Mouse (Mus musculus): ENCODE data around the gene B3gnt5.
"Not testable (repeated sequence)": the region's sequence is repeated elsewhere in the genome, so short reads cannot be mapped to it uniquely, and the experiment has no call there.

The B3gnt5 gene

DNA sequence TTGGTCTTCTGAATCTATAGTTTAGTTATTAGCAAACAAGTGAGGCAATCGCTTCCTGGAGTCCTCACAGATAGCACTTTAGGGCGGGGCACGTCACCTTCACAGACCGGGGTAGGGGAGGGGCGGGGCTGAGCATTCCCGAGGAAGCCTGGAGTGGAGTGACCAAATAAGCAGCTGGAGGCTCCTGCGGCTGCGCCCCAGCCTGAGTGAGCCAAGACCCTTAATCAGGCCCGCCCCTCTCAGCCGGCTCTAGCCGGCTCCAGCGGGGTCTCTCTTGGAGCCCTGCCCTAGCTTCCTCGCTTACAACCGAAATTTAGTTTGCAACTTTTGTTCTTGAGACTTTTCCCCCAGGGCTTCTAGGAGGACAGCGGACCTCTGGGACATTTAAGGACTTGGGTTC lies at the start of gene B3gnt5:
B3gnt5 (plus strand) TSS at position 135 of the 400 bp plus-strand sequence.
- no peak for DNase-seq (ENCODE audit: low read depth)

DNA sequence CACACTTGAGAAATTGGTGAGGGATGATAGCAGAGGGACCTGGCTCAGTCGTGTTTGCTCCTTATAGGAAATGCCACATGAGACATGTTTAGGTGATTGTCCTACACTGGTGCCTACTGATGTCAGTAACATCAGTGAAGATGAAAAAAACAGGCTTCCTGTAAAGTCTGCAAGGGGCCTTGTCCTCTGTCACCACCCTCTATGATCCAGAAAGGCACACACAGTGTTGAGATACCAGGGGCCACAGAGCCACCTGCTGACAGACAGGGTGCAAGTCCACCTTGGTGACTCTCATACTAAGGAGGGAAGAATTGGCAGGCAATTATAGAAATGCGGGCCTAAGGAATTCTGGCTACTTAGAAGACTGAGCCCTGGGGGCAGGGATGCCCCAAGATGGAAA lies 39.0 kb upstream of the B3gnt5 start:
- DNase-seq (ENCODE audit: low read depth) = no peak

DNA sequence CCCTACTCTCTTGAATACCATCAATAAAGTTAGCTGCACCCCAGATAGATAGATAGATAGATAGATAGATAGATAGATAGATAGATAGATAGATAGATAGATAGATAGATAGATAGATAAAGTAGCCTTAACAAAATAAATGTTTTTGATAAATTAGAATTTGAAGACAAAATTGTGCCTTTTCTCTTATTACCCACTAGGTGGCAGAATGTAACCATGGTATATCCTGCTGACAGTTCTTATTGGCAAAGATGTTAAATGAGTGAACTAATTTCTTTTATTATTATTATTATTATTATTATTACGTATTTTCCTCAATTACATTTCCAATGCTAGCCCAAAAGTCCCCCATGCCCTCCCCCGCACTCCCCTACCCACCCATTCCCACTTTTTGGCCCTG lies 35.9 kb upstream of the B3gnt5 start:
- not testable (repeated sequence) for DNase-seq (ENCODE audit: low read depth)

DNA sequence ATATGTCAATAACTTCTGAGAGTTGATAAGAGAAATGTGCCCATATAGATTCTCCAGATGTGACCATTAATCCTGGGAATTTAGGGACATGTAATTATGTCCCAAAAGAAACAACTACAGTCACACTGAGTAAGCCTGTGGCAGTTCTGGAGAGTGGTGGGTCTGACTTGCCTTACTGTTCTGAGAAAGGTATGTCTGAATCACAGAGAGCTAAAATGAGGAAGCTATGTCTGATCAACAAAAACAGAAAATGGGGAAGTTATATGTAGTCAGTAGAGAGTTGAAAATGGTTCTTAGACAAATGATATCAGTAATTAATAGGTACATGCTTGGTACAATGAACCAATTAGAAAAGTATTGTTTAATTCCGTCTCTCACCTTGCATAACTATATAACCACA lies 27.1 kb upstream of the B3gnt5 start:
- no peak for DNase-seq (ENCODE audit: low read depth)

DNA sequence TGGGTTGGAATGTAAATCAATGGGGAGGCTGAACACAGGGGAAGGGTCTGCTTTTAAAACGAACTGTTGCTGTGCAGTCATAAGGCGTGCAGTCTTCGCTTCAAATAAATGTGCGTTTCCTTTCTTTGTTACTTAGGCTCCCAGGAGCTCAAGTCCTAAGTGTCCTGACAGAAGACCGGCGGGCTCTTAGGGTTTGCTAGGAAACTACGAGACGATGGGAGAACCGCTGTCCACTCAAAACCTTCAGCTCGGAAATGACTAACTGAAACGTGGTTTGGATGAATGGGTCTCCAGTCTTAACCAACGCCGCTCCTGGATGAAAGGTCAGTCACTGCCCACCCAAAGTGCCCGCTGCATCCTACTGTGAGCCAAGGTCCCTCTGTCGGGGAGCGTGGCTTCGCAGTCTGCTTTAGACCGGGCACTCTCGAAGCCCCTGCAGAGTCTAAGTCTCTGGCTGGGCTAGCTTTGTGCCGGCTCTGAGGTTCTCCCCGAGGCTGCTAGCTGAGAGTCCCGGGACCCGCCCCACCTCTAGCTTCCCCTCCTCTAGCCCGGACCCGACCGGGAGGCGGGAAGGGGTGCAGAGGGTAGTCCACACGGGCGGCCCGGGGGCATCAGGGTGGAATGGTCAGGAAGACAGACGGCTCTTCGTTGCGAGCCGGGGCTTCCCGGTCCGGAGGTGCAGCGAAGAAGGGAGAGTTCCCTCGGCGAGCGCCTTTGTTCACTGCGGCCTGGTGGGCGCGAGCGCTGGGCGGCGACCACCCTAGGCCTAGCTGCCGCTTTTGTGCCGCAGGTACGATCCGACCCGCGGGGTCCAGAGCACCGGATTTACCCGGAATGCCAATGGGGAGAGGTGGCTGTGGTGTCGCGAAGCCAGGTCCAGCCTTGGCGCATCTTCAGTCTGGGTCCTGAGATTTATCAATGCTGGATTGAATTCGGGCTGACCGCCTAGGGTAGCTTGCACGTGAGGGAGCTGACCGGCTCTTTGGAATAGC lies 793 bp downstream of the B3gnt5 start:
- DNase-seq (ENCODE audit: low read depth) = no peak

DNA sequence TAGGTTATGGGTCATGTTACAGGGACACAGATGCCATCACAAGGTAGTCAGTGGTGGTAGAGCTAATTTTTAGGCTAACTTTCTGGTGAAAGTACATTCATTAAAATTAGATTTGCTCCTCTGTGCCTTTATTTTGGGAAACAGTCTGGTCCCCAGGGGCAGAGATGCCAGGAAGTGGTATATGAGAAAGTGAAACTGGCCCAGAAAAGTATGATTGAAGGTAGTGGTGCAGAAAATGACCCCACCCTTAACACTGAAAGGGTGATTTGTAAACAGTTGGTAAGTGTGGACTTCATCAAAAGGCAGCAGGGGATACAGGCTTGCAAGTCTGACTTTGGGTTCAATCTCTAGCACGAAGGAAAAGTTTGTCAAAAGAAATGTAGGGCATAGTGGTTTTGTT lies 1.7 kb downstream of the B3gnt5 start:
- DNase-seq (ENCODE audit: low read depth) = no peak

DNA sequence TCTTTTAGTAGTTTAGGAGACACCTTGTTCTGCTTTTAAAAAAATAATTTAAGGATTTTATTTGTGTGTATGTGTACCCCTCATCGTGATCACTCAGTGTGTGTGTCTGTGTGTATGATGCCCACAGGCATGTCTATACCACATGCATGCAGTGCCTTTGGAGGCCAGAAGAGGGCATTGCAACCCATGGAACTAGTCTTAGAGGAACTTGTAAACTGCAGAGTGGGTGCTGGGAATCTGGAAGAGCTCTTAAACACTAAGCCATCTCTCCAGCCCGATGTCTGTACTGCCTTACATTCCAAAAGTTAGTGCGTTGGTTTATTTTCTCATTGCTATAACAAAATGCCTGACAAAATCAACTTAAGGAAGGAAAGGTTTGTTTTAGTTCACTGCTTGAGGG lies 6.1 kb downstream of the B3gnt5 start:
- no peak for DNase-seq (ENCODE audit: low read depth)

DNA sequence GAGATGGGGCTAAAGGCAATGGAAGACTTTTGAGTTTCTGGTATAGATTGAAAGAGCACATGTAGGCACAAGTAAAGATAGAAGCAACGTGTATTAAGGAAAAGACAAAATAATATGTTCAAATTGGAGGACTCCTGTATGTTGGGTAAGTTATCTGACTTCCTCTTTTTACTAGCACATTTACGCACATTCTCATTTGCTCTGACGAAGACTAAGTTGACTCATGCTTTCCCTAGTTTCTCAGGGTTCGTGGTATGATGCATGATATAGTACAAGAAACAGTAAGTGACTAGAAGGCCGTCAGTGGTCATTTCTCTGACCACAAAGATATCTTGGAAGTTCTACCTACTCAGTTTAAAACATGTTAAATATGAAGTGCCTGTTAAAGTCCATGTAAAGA lies 8.0 kb downstream of the B3gnt5 start:
- DNase-seq (ENCODE audit: low read depth) = no peak

DNA sequence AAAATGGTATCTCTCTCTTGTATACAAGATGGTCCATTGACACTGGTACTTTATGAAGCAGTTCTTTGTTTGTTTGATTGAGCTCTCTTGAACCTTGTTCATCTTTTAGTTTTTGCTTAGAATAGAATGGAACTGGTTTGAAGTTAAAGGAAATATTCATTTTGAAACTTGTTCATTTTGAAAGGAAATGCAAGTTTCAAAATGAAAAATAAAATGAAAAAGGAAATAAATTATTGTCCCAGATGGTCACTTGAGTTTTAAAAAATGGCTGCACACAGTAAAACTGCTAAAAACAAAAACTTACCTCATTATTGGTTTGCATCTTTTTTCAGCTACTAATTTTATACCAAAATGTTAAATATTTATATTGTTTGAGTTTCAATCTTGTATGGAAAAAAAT lies 12.0 kb downstream of the B3gnt5 start:
- DNase-seq (ENCODE audit: low read depth) = no peak

DNA sequence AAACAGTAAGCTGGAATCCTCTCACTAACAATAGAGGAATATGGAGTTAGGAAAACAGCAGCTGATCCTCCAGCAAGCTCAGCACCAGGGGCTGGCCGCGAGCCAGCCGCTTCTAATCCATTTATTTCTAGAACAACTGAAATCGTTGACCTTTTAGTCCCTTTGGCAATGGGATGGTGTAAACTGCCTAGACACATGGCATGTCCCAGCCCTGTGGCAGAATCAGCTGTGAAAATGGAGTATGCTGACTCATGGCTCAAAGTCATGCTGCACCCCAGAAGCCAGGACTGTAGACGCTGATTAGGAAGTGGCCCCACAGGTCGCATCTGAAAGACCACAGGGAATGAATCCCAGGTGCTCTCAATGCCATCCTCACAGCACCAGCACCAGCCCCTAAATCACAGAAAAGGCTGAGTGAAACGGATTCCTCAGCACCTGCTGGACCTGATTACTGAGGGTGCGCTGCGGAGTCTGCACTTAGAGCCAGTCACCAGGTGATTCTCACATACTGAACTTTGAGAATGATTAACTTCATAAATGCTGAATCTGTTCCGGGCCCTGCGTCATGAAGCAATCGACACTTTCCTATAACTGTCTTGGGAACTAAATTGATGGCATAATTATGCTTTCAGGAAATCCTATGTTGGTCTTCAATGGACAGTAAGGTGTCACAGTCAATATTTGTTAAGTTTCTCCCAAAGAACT lies 26.5 kb downstream of the B3gnt5 start:
- no peak for DNase-seq (ENCODE audit: low read depth)

DNA sequence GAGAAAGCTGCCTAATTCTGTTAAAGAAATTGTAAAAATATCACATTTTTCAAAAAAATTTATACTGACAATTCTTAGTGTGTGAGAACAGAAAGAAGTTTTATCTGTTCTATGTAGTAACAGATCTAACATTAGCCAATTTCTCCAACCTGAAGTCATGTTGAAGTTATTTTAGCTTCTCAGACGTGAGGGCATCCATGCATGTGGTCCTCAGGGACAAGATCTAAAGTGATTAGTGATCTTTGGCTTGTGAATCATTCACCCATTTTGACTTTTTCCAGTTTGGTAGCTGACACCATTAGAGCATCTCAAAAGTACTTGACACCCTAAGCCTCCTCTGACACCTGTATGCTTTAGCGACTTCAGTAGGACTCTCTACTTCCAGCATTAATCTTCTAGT lies 29.9 kb downstream of the B3gnt5 start:
- no peak for DNase-seq (ENCODE audit: low read depth)

DNA sequence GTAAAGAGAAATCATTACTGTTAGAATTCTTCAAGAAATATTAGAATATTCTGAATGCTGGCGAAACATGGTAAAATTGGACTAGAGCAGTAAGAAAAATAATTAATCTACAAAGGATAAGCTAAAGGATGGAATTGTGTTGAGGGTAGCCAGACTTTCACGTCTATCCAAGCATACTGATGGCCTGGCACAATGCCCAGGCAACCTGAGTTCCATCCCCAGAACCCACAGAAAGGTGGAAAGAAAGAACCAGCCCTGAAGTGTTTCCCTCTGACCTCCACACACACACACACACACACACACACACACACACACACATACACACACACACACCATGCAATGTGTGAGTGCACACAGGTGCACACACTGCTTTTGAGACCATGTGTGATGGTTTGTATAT lies 58.8 kb downstream of the B3gnt5 start:
- DNase-seq (ENCODE audit: low read depth) = no peak
